In the genomic region with DNA sequence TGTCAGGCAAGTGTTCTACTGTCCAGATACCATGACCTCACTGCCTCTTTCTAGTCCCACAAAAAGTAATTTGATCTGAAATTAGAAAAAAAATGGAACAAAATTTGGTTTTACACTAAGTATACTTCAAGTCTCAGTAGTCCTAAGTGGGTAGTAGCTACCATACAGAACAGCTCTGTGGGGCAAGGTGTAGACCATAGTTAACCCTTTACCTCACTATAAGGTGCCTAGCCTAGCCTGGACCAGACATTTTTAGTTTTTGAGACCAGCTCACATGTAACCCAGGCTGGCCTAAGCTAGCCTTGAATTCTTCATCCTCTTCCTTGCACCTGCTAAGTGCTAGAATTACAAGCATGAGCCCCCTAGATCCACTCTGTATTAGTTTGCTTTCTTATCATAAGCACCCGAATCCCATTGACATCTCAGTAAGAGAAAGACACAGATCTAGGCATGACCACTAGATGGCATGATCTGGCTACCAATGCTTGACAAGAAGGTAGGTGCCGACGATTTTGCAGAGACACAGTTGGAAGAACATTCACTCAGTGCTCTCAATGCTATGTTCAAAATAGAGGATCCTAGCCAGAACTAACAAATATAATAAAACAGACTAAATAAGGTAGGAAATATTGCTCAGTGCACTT, we compare ENCODE assay signal across 8 mouse cellular contexts. TPM values are rescaled to one million over a fixed set of nuclear protein-coding genes. Genes with fewer than 3 reads are reported as not detected.
A peak's percentile ranks its signal among the peaks of the same experiment; 100 is the strongest.
DNase-seq lines count a peak whose midpoint lies in the region; ATAC-seq and TF ChIP-seq lines count a peak whose summit lies in the region.

No protein-coding gene starts in this region.

- TF ChIP-seq CTCF in Patski (IDR thresholded peaks at IDR 0.05) = peak; percentile 86

- intact Hi-C loops in heart, postnatal 14 days (cut with DNase I) = loop anchor here (1.0 to 2.0 kb wide), 2 partner anchors 48 to 140 kb away; no protein-coding TSS in a partner anchor

- CTCF ChIA-PET in Patski (lab: Charles Lee) = interaction anchor here (0.6 to 3.7 kb wide), 9 partner anchors 15 to 107 kb away, joined by 3 to 18 read pairs (median 4); partner anchors contain the start of gene Catip

- no peak for ATAC-seq in Patski

- H3K27me3 ChIP-seq in Patski = no peaks in the 10 kb centered on the region

- peak; percentile 88 for DNase-seq in CD4-positive, CD25-positive, alpha-beta regulatory T cell, adult 2 months (ENCODE audit: low read depth, low spot score)
- DNase-seq in Patski (ENCODE audit: low read depth, low spot score) = no peak
- DNase-seq in embryo, embryonic 9.5 days (ENCODE audit: extremely low spot score) = peak; percentile 70
- peak; percentile 54 to 75 for DNase-seq in heart, postnatal 14 days
- peak; percentile 57 to 64 for DNase-seq in layer of hippocampus, adult 8-10 months (ENCODE audit: low spot score in 2 of 2)
- DNase-seq in lung, postnatal 14 days = peak; percentile 79
- peak; percentile 85 for DNase-seq in right cerebral cortex, postnatal 10 days (ENCODE audit: low spot score in 2 of 2)
- no peak for DNase-seq in ovary, postnatal 36 days (ENCODE audit: low spot score)

- in situ Hi-C loops in Patski (cut with MboI; ENCODE audit: low pct_unique_long_range_greater_than_20kb) = loop anchor here (5.0 kb wide), 2 partner anchors 49 to 134 kb away; partner anchors contain the start of gene Catip

- POLR2A ChIA-PET in Patski (lab: Charles Lee) = no interaction called here

RNA-seq across cellular contexts. Expression of gene Tmbim1, which starts 7.7 kb away (rescaled TPM):
- 28.0 TPM for polyA plus RNA-seq in Patski (2021)
- 10 to 100 TPM; 34.6 to 39.4 TPM for total RNA-seq in heart, postnatal 14 days (2021)
- 10 to 100 TPM; 24.9 to 37.2 (median 33.3) TPM for total RNA-seq in layer of hippocampus, adult 8-10 months (2022)

RNA-seq across cellular contexts. Expression of gene Pnkd, which starts 28.4 kb away (rescaled TPM):
- polyA plus RNA-seq in Patski (2021) = 158 TPM
- total RNA-seq in heart, postnatal 14 days (2021) = 100 to 1,000 TPM; 190 to 191 TPM
- total RNA-seq in layer of hippocampus, adult 8-10 months (2022) = 100 to 1,000 TPM; 170 to 190 (median 177) TPM

RNA-seq across cellular contexts. Expression of gene Aamp, which starts 28.6 kb away (rescaled TPM):
- polyA plus RNA-seq in Patski (2021) = 257 TPM
- 10 to 100 TPM; 95.5 to 98.9 TPM for total RNA-seq in heart, postnatal 14 days (2021)
- total RNA-seq in layer of hippocampus, adult 8-10 months (2022) = 100 to 1,000 TPM; 150 to 159 (median 154) TPM

RNA-seq across cellular contexts. Expression of gene Gpbar1, which starts 34.8 kb away (rescaled TPM):
- polyA plus RNA-seq in Patski (2021) = 1.7 TPM
- not detected for total RNA-seq in heart, postnatal 14 days (2021)
- total RNA-seq in layer of hippocampus, adult 8-10 months (2022) = not detected

RNA-seq across cellular contexts. Expression of gene Catip, which starts 48.7 kb away (rescaled TPM):
- 2.2 TPM for polyA plus RNA-seq in Patski (2021)
- under 1 TPM; 0.12 to 0.67 TPM for total RNA-seq in heart, postnatal 14 days (2021)
- 1 to 10 TPM; 1.7 to 3.3 (median 2.2) TPM for total RNA-seq in layer of hippocampus, adult 8-10 months (2022)

Comparison
In these comparisons a context has a peak if more than half of its experiments do, and no peak if none do; other contexts are left out.
1. DNase-seq: peak in CD4-positive, CD25-positive, alpha-beta regulatory T cell, adult 2 months (single experiment), embryo, embryonic 9.5 days (single experiment), heart, postnatal 14 days (2 of 2), layer of hippocampus, adult 8-10 months (2 of 2), lung, postnatal 14 days (single experiment) and right cerebral cortex, postnatal 10 days (2 of 2); none in Patski (single experiment) and ovary, postnatal 36 days (single experiment).